Mouse (Mus musculus) adrenal gland, postnatal 4 days (tissue): ENCODE results near the gene Lrg1. TPM values are rescaled to one million over a fixed set of nuclear protein-coding genes. Genes with fewer than 3 reads are reported as not detected.
"Not testable (repeated sequence)": the region's sequence is repeated elsewhere in the genome, so short reads cannot be mapped to it uniquely, and the experiment has no call there.

Experiments used
- DNase-seq, 2 experiments: peaks; one replicate each; pipeline ENCODE4 v3.0.0; 2021 to 2022; ENCODE audit warnings: low spot score in 2 of 2, mixed read lengths in 2 of 2
- total RNA-seq, 2 experiments: library from RNA; stranded (reverse); gene quantifications; 2 replicates each; pipeline ENCODE4 v1.2.3; 2021

Gene Lrg1
- total RNA-seq, 2 experiments from 2014 or later, result 5.5 to 10.1 TPM

- DNase-seq, result peak; percentile 96 to 98
These were observed 42.7 kb downstream of the Lrg1 start, which contains the start of gene Hdgfl2 for GRCm38 (mm10) chr17:56078880-56079795. Hdgfl2 (plus strand) TSS chr17:56079634.

GRCm38 (mm10) chr17:56078361-56078760, 43.4 kb downstream of the Lrg1 start:
- not testable (repeated sequence) for DNase-seq

GRCm38 (mm10) chr17:56077523-56077922, 44.3 kb downstream of the Lrg1 start:
- no peak for DNase-seq

- DNase-seq, result peak; percentile 93 to 96
These were observed 47.0 kb downstream of the Lrg1 start, which contains the start of gene Ubxn6 for GRCm38 (mm10) chr17:56074827-56075208. Ubxn6 (minus strand) TSS chr17:56075028.

DNA sequence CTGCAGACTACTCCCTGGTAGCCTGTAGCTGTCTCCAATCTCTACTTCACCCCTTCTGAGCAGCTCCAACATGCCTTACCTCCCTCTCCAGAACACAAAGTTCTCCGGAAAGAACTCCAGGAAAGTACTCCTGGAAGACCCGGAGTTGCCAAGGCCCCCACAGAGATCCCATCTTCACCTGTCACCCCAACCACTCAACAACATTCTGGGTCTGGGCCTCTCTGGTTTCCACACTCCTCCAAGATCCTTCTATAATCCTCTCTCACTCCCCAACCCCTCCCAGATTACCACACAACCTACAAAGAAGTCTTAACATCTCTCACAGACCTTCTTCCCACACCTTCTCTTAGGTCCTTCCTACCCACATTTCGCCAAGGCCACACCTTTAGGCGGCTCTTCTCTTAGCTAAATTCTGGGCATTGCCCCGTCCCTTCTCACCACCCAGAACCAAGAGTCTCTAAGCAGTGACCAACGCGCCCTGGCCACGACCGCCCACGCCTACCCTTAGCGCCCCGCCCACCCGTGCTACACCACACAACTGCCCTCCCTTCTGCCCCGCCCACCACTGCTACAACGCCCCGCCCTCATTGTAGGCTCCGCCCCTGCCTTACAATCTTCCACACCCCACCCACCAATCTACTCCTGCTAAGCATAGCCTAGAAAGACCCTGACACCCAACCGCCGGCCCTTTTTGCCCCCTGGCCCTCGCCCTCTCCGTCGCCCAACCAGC, 47.5 kb downstream of the Lrg1 start:
- DNase-seq, result peak; percentile 66 to 84

GRCm38 (mm10) chr17:56072243-56072642, 49.6 kb downstream of the Lrg1 start:
- no peak for DNase-seq

GRCm38 (mm10) chr17:56071126-56071525, 50.7 kb downstream of the Lrg1 start:
- no peak for DNase-seq

Other genes with a start within 250 kb of the Lrg1 start
- 10 to 100 TPM; 11.7 to 13.1 TPM for gene Zfp119a, start 243.1 kb downstream of the Lrg1 start, total RNA-seq
- gene Zfp959, start 229.9 kb downstream of the Lrg1 start, total RNA-seq, result 10 to 100 TPM; 10.1 to 11.3 TPM
- gene Zfp119b, start 172.5 kb downstream of the Lrg1 start, total RNA-seq, result 1 to 10 TPM; 7.2 to 8.0 TPM
- gene Ebi3, start 169.4 kb downstream of the Lrg1 start, total RNA-seq, result 1 to 10 TPM; 2.1 to 3.0 TPM
- 10 to 100 TPM; 22.7 to 26.9 TPM for gene Yju2, start 162.9 kb downstream of the Lrg1 start, total RNA-seq
- 10 to 100 TPM in 1 of 2 experiments, 1 to 10 TPM in 1; 7.3 to 16.9 TPM for gene Shd, start 151.5 kb downstream of the Lrg1 start, total RNA-seq
- gene Fsd1, start 135.5 kb downstream of the Lrg1 start, total RNA-seq, result 1 to 10 TPM; 4.1 to 9.2 TPM
- 1 to 10 TPM; 9.3 to 9.4 TPM for gene Stap2, start 116.4 kb downstream of the Lrg1 start, total RNA-seq
- 10 to 100 TPM; 91.6 to 91.9 TPM for gene Mpnd, start 116.3 kb downstream of the Lrg1 start, total RNA-seq
- gene Sh3gl1, start 85.4 kb downstream of the Lrg1 start, total RNA-seq, result 10 to 100 TPM; 66.3 to 67.4 TPM
- 10 to 100 TPM; 15.6 to 16.2 TPM for gene Chaf1a, start 81.6 kb downstream of the Lrg1 start, total RNA-seq
- gene Ubxn6, start 47.0 kb downstream of the Lrg1 start, total RNA-seq, result 10 to 100 TPM; 74.6 to 76.8 TPM
- 10 to 100 TPM; 73.1 to 85.1 TPM for gene Hdgfl2, start 42.4 kb downstream of the Lrg1 start, total RNA-seq
- 10 to 100 TPM; 29.9 to 37.0 TPM for gene Plin4, start 12.2 kb downstream of the Lrg1 start, total RNA-seq
- gene Plin5, start 4.4 kb downstream of the Lrg1 start, total RNA-seq, result 10 to 100 TPM; 23.1 to 30.6 TPM
- 10 to 100 TPM in 1 of 2 experiments, 1 to 10 TPM in 1; 9.6 to 12.2 TPM for gene Sema6b, start 18.3 kb upstream of the Lrg1 start, total RNA-seq
- gene Tnfaip8l1, start 40.5 kb upstream of the Lrg1 start, total RNA-seq, result 1 to 10 TPM; 8.0 to 9.2 TPM
- 10 to 100 TPM; 65.9 to 66.3 TPM for gene Mydgf, start 61.9 kb upstream of the Lrg1 start, total RNA-seq
- gene Dpp9, start 96.9 kb upstream of the Lrg1 start, total RNA-seq, result 10 to 100 TPM; 34.4 to 37.3 TPM
- gene Fem1a, start 134.8 kb upstream of the Lrg1 start, total RNA-seq, result 10 to 100 TPM; 30.5 to 33.5 TPM
- 10 to 100 TPM; 21.0 to 22.2 TPM for gene Ticam1, start 154.8 kb upstream of the Lrg1 start, total RNA-seq
- gene Plin3, start 170.9 kb upstream of the Lrg1 start, total RNA-seq, result 10 to 100 TPM; 83.2 to 87.5 TPM
- not detected for gene Arrdc5, start 178.3 kb upstream of the Lrg1 start, total RNA-seq
- gene Uhrf1, start 181.3 kb upstream of the Lrg1 start, total RNA-seq, result 10 to 100 TPM; 49.3 to 61.2 TPM
- gene Kdm4b, start 204.1 kb upstream of the Lrg1 start, total RNA-seq, result 10 to 100 TPM; 50.1 to 54.1 TPM